Mouse (Mus musculus) kidney, adult 9 months (tissue): ENCODE results near the gene Fam155a.

ENCODE experiments used
- DNase-seq: peaks from one replicate; pipeline ENCODE4 v3.0.0; 2022

Fam155a gene

GRCm38 (mm10) chr8:9248109-9248821 lies 522.7 kb downstream of the Fam155a start:
- no peak for DNase-seq

GRCm38 (mm10) chr8:9245994-9246393 lies 525.0 kb downstream of the Fam155a start:
- no peak for DNase-seq

- DNase-seq, result no peak
Measured at GRCm38 (mm10) chr8:9240996-9241395, 530.0 kb downstream of the Fam155a start.

GRCm38 (mm10) chr8:9239741-9240140 lies 531.2 kb downstream of the Fam155a start:
- DNase-seq, result no peak

- DNase-seq, result no peak
Measured at GRCm38 (mm10) chr8:9238974-9239373, 532.0 kb downstream of the Fam155a start.

GRCm38 (mm10) chr8:9233326-9233919 lies 537.5 kb downstream of the Fam155a start:
- peak; percentile 81 for DNase-seq

GRCm38 (mm10) chr8:9227779-9228464 lies 543.0 kb downstream of the Fam155a start:
- DNase-seq, result peak; percentile 48

GRCm38 (mm10) chr8:9226767-9227166 lies 544.2 kb downstream of the Fam155a start:
- DNase-seq, result no peak

- no peak for DNase-seq
Measured at GRCm38 (mm10) chr8:9211751-9212150, 559.2 kb downstream of the Fam155a start.

GRCm38 (mm10) chr8:9207505-9208051 lies 563.4 kb downstream of the Fam155a start:
- no peak for DNase-seq

GRCm38 (mm10) chr8:9204345-9205067 lies 566.5 kb downstream of the Fam155a start:
- no peak for DNase-seq

GRCm38 (mm10) chr8:9200099-9200498 lies 570.9 kb downstream of the Fam155a start:
- no peak for DNase-seq

- DNase-seq, result no peak
Measured at GRCm38 (mm10) chr8:9191682-9192081, 579.3 kb downstream of the Fam155a start.

GRCm38 (mm10) chr8:9188616-9189015 lies 582.3 kb downstream of the Fam155a start:
- no peak for DNase-seq

- no peak for DNase-seq
Measured at GRCm38 (mm10) chr8:9185200-9185599, 585.8 kb downstream of the Fam155a start.

GRCm38 (mm10) chr8:9182461-9182860 lies 588.5 kb downstream of the Fam155a start:
- DNase-seq, result no peak

- DNase-seq, result no peak
Measured at GRCm38 (mm10) chr8:9180686-9181315, 590.2 kb downstream of the Fam155a start.

- DNase-seq, result no peak
Measured at GRCm38 (mm10) chr8:9176974-9177373, 594.0 kb downstream of the Fam155a start.

GRCm38 (mm10) chr8:9174865-9175565 lies 595.9 kb downstream of the Fam155a start:
- DNase-seq, result peak; percentile 62

- DNase-seq, result no peak
Measured at GRCm38 (mm10) chr8:9171848-9172247, 599.1 kb downstream of the Fam155a start.

GRCm38 (mm10) chr8:9167995-9168394 lies 603.0 kb downstream of the Fam155a start:
- peak; percentile 8 for DNase-seq

- peak; percentile 22 for DNase-seq
Measured at GRCm38 (mm10) chr8:9161606-9162005, 609.4 kb downstream of the Fam155a start.
